Mouse (Mus musculus) testis, adult 2 months (tissue): ENCODE data around the gene Cebpb.

Experiments
- CTCF ChIP-seq: fragments of 200-500 bp; IDR thresholded peaks from 2 replicates; pipeline ENCODE4 v1.5.1; 2012; ENCODE audit warnings: low read depth, mild to moderate bottlenecking, inconsistent platforms, low read length, moderate library complexity; ENCODE audit not compliant: control insufficient read depth, insufficient read depth, insufficient replicate concordance
- POLR2A ChIP-seq: fragments of 200-500 bp; IDR thresholded peaks from 2 replicates; pipeline ENCODE4 v1.6.1; 2012; ENCODE audit warnings: low read depth, mild to moderate bottlenecking, inconsistent platforms, low read length, moderate library complexity; ENCODE audit not compliant: control insufficient read depth

DNA sequence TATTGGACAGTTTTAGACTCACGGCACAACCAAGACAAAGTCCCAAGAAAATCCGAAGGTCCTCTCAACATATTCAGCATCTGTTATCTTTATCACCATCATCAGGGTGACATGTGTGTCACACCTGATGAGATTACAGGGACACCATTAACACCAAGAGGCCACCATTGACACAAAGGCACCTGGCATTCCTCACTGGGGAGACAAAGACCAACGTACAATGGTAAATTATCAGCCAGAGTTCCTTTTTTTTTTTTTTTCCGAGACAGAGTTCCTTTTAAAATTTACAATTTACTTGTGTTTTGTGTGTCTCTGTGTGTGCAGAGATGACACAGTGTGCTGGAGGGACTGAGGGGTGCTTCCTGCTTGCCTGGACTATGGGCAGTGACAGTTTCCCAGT is 19.3 kb upstream of the Cebpb start:
- no peak for TF ChIP-seq CTCF
- no peak for TF ChIP-seq POLR2A
